Mouse (Mus musculus) ES-E14 (cell line): ENCODE data around the gene Ap5z1. TPM values are rescaled to one million over a fixed set of nuclear protein-coding genes. Genes with fewer than 3 reads are reported as not detected.

Source experiments
- DNase-seq: peaks from one replicate; pipeline ENCODE4 v3.0.0-alpha.2; 2013; ENCODE audit warnings: low read depth, low spot score
- H3K27ac ChIP-seq: 2 replicates; pipeline ENCODE4 v1.5.1; 2012; ENCODE audit warnings: low read depth, mild to moderate bottlenecking, low read length, moderate library complexity, mixed read lengths; ENCODE audit not compliant: poor library complexity, insufficient read depth, severe bottlenecking
- H3K36me3 ChIP-seq: 2 replicates; pipeline ENCODE4 v1.6.1; 2012; ENCODE audit warnings: mild to moderate bottlenecking, low read length, moderate library complexity, mixed read lengths; ENCODE audit not compliant: control insufficient read depth, poor library complexity, insufficient read depth, severe bottlenecking
- H3K4me1 ChIP-seq, 2 experiments: fragments of 150-350 bp in 1 of 2; sonication (generic) in 1 of 2; 2 replicates each; pipeline ENCODE4 v1.6.1; 2012; ENCODE audit warnings: low read length in 2 of 2, mild to moderate bottlenecking in 1 of 2, mixed read lengths in 1 of 2; ENCODE audit not compliant: control insufficient read depth in 2 of 2, insufficient read depth in 2 of 2, poor library complexity in 1 of 2
- H3K4me3 ChIP-seq, 2 experiments: fragments of 150-350 bp in 1 of 2; sonication (generic) in 1 of 2; 2 replicates each; pipeline ENCODE4 v1.5.1; 2012; ENCODE audit warnings: low read length in 2 of 2, low read depth in 1 of 2, mild to moderate bottlenecking in 1 of 2, mixed read lengths in 1 of 2; ENCODE audit not compliant: insufficient read depth in 1 of 2, poor library complexity in 1 of 2, severe bottlenecking in 1 of 2
- H3K9ac ChIP-seq: 2 replicates; pipeline ENCODE4 v1.6.1; 2012; ENCODE audit warnings: low read depth, mild to moderate bottlenecking, low read length, mixed read lengths; ENCODE audit not compliant: poor library complexity, insufficient read depth, severe bottlenecking
- H3K9me3 ChIP-seq: fragments of 150-350 bp; sonication (generic); 2 replicates; pipeline ENCODE4 v1.6.1; 2012; ENCODE audit warnings: low read depth, mild to moderate bottlenecking, low read length; ENCODE audit not compliant: control insufficient read depth, insufficient read depth
- CHD2 ChIP-seq: IDR thresholded peaks from 2 replicates; pipeline ENCODE4 v1.6.1; 2014; ENCODE audit warnings: mild to moderate bottlenecking, low read depth, low read length, inconsistent platforms
- HCFC1 ChIP-seq: IDR thresholded peaks from 2 replicates; pipeline ENCODE4 v1.6.1; 2012; ENCODE audit warnings: low read length, inconsistent platforms, borderline replicate concordance; ENCODE audit not compliant: insufficient read depth
- MAFK ChIP-seq: IDR thresholded peaks from 2 replicates; pipeline ENCODE4 v1.6.1; 2014; ENCODE audit warnings: mild to moderate bottlenecking, low read depth, low read length, inconsistent platforms; ENCODE audit not compliant: insufficient read depth
- ZC3H11A ChIP-seq: IDR thresholded peaks from 2 replicates; pipeline ENCODE4 v1.6.1; 2012; ENCODE audit warnings: low read depth, mild to moderate bottlenecking, inconsistent platforms, low read length, borderline replicate concordance
- ZNF384 ChIP-seq: IDR thresholded peaks from 2 replicates; pipeline ENCODE4 v1.6.1; 2012; ENCODE audit warnings: low read depth, low read length, inconsistent platforms
- in situ Hi-C, 2 experiments: fragments of 600-800 bp; cut with MboI; formaldehyde crosslinking; loops; one replicate each; pipeline ENCODE4 v1.15.1; 2025; ENCODE audit warnings: low sequenced_read_pairs in 2 of 2, inconsistent platforms in 1 of 2; ENCODE audit not compliant: unreplicated experiment in 2 of 2
- total RNA-seq: library from RNA; depleted of rRNA; stranded (reverse); fragments of 300-350 nt; gene quantifications from 2 replicates; pipeline ENCODE4 v1.2.3, GENCODE M21; 2012

Gene Ap5z1
- total RNA-seq, 1 experiment, result 17.4 TPM

DNA sequence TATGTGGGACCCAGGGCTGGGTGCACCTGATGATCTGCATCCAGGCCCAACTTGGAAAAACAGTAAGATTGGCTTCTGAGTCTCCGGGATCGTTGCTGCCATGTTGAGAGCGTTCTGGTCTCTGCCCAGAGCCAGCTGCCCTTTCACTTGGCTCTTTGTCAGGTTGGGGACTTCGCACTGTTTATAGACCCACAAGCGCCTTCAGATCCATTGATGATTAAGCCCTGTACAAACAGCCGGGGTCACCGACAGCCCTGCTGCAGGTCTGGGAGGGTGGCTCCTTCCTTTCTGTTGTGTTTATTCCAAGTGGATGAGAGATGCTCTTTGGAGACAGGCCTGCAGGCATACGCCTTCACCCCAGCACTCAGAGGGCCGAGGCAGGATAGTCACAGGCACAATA lies 45.9 kb upstream of the Ap5z1 start:
- Histone ChIP-seq H3K4me3 (no peak overlapping the region), H3K27ac (no peak overlapping the region), H3K9me3 (no peaks in the 10 kb centered on the region), H3K36me3 (peaks cover 21% of the 10 kb centered on the region; the same call in 1 of the 2 replicates), H3K4me1 (peaks cover 0 to 22% of the 10 kb centered on the region in 2 experiments; a peak in 3 of 4 replicates), H3K9ac (no peak overlapping the region)
- TF ChIP-seq ZNF384, result no peak
- no peak for TF ChIP-seq ZC3H11A
- TF ChIP-seq HCFC1, result no peak
- no peak for TF ChIP-seq MAFK
- TF ChIP-seq CHD2, result no peak
- in situ Hi-C loops, result no loop called here
- no peak for DNase-seq

GRCm38 (mm10) chr5:142418419-142418818 lies 45.3 kb upstream of the Ap5z1 start:
- H3K36me3 ChIP-seq, result peaks cover 21% of the 10 kb centered on the region; the same call in 1 of the 2 replicates
- no peak overlapping the region for H3K4me3 ChIP-seq
- H3K4me1 ChIP-seq, result peaks cover 0 to 21% of the 10 kb centered on the region in 2 experiments; a peak in 3 of 4 replicates
- H3K27ac ChIP-seq, result no peak overlapping the region
- H3K9me3 ChIP-seq, result no peaks in the 10 kb centered on the region
- DNase-seq, result no peak
- TF ChIP-seq HCFC1 (no peak), MAFK (no peak), ZNF384 (no peak), ZC3H11A (no peak), CHD2 (no peak)
- in situ Hi-C loops, result no loop called here
- H3K9ac ChIP-seq, result no peak overlapping the region

- in situ Hi-C loops, result no loop called here
- no peaks in the 10 kb centered on the region for H3K9me3 ChIP-seq
- DNase-seq, result no peak
- TF ChIP-seq ZNF384 (no peak), ZC3H11A (no peak), MAFK (no peak), CHD2 (no peak), HCFC1 (no peak)
- no peak overlapping the region for H3K4me3 ChIP-seq
- no peak overlapping the region for H3K27ac ChIP-seq
- H3K9ac ChIP-seq, result no peak overlapping the region
- peaks cover 19% of the 10 kb centered on the region; the same call in 1 of the 2 replicates for H3K36me3 ChIP-seq
- H3K4me1 ChIP-seq, result peaks cover 0 to 21% of the 10 kb centered on the region in 2 experiments; a peak in 3 of 4 replicates
These were observed 43.4 kb upstream of the Ap5z1 start for GRCm38 (mm10) chr5:142420317-142420716.

- H3K9ac ChIP-seq, result no peak overlapping the region
- H3K4me3 ChIP-seq, result no peak overlapping the region
- TF ChIP-seq ZNF384, result no peak
- TF ChIP-seq CHD2, result no peak
- TF ChIP-seq MAFK, result no peak
- TF ChIP-seq ZC3H11A, result no peak
- TF ChIP-seq HCFC1, result no peak
- in situ Hi-C loops, result no loop called here
- H3K27ac ChIP-seq, result no peak overlapping the region
- no peaks in the 10 kb centered on the region for H3K9me3 ChIP-seq
- peaks cover 0 to 20% of the 10 kb centered on the region in 2 experiments; a peak in 3 of 4 replicates for H3K4me1 ChIP-seq
- DNase-seq, result no peak
- peaks cover 19% of the 10 kb centered on the region; the same call in 1 of the 2 replicates for H3K36me3 ChIP-seq
These were observed 42.8 kb upstream of the Ap5z1 start for GRCm38 (mm10) chr5:142420920-142421319.

DNA sequence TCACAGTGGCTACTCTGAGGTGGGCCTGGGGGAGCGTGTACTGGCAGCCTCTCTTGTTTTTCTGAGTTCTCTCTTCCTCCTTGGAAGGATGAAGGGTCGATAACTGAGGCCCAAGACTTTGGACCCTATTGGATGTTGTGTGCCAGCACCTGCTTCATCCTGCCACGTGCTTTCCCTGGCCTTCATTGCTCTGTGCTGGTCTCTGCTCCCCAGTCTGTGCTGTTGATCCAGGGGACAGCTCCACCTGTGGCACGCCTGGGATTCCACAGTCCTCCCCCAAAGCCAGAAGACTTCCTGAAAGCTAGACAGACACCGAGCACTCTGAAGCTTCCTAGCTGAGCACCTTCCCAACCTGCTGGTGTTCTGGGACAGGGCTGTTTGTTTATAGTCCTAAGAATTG lies 41.9 kb upstream of the Ap5z1 start:
- H3K36me3 ChIP-seq, result peaks cover 19% of the 10 kb centered on the region; the same call in 1 of the 2 replicates
- DNase-seq, result no peak
- in situ Hi-C loops, result no loop called here
- no peak for TF ChIP-seq HCFC1
- TF ChIP-seq MAFK, result no peak
- TF ChIP-seq ZC3H11A, result no peak
- TF ChIP-seq ZNF384, result no peak
- TF ChIP-seq CHD2, result no peak
- peaks cover 0 to 14% of the 10 kb centered on the region in 2 experiments; a peak in 2 of 4 replicates for H3K4me1 ChIP-seq
- no peak overlapping the region for H3K27ac ChIP-seq
- H3K4me3 ChIP-seq, result no peak overlapping the region
- H3K9ac ChIP-seq, result no peak overlapping the region
- no peaks in the 10 kb centered on the region for H3K9me3 ChIP-seq
